Comparison of ENCODE assay signal across 23 mouse cellular contexts in the genomic region with DNA sequence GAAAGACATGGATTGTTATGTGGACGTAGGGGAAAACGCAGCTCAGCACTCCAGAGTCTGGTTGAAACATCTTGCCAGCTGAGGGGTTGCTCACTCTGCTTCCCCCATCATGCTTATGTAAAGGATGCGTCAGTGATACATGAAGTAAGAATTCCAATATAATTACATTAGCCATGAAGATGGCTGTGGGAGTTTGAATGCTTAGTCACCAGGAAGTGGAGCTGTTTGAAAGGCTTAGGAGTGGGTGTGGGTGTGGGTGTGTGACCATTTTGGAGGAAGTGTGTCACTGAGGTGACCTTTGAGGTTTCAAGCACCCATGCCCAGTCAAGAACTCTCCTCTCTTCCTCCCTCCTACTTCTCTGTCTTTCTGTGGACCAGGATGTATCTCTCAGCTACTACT.
A peak's percentile ranks its signal among the peaks of the same experiment; 100 is the strongest.
DNase-seq lines count a peak whose midpoint lies in the region; ATAC-seq and TF ChIP-seq lines count a peak whose summit lies in the region.
"Had no signal": no experiment of that assay in that cellular context is flagged by ENCODE, and none has a peak within 500 bp of the region (broad histone marks: within the 10 kb centered on the region; RNA-seq: fewer than 3 reads in every experiment).

No protein-coding gene starts in this region.

- no peak overlapping the region for H3K27ac ChIP-seq in hindbrain, postnatal 0 days
- H3K27ac ChIP-seq: forebrain, embryonic 15.5 days; hindbrain, embryonic 15.5 days; limb, embryonic 12.5 days; liver, embryonic 13.5 days had no signal

- no peak overlapping the region for H3K4me2 ChIP-seq in hindbrain, postnatal 0 days (ENCODE audit: low read depth, low read length)
- H3K4me2 ChIP-seq: forebrain, embryonic 15.5 days; hindbrain, embryonic 15.5 days; limb, embryonic 12.5 days; liver, embryonic 13.5 days; lung, embryonic 14.5 days had no signal

- no peak overlapping the region for H3K4me3 ChIP-seq in hindbrain, postnatal 0 days (ENCODE audit: low read length)
- H3K4me3 ChIP-seq: erythroblast, embryonic 14.5 days; forebrain, embryonic 15.5 days; hindbrain, embryonic 15.5 days; limb, embryonic 12.5 days; liver, embryonic 13.5 days had no signal

- no peak for ATAC-seq in CD4-positive, CD25-positive, alpha-beta regulatory T cell, adult 4 months
- no peak for ATAC-seq in hindbrain, postnatal 0 days
- ATAC-seq: forebrain, embryonic 15.5 days; intestine, embryonic 16.5 days had no signal

- H3K36me3 ChIP-seq in hindbrain, postnatal 0 days (ENCODE audit: insufficient read depth, low read length), result no peaks in the 10 kb centered on the region
- H3K36me3 ChIP-seq: forebrain, embryonic 15.5 days; G1E; hindbrain, embryonic 15.5 days; limb, embryonic 12.5 days; liver, embryonic 13.5 days had no signal

- peak; percentile 1 for DNase-seq in layer of hippocampus, adult 9-11 months
- DNase-seq in layer of hippocampus, postnatal 10 days (ENCODE audit: low spot score in 2 of 2), result no peak
- peak; percentile 19 for DNase-seq in 3134 (ENCODE audit: extremely low read depth, insufficient read length, low spot score)
- peak; percentile 4 for DNase-seq in CD4-positive helper T cell, adult 2 months (ENCODE audit: low read depth, low spot score)
- DNase-seq in fat pad, adult 2 months (ENCODE audit: extremely low read depth, low read depth, low spot score), result peak; percentile 16
- DNase-seq in hindbrain, postnatal 0 days (ENCODE audit: low spot score), result no peak
- DNase-seq: adrenal gland, adult 2 months; cerebellum, adult 9-11 months; gastrocnemius, postnatal 10 days; heart, adult 18-20 months; heart, postnatal 4 days; kidney, postnatal 36 days; liver, embryonic 13.5 days; lung, embryonic 14.5 days; lung, postnatal 36 days; thymus, postnatal 25 days had no signal

- no peaks in the 10 kb centered on the region for H3K27me3 ChIP-seq in hindbrain, postnatal 0 days (ENCODE audit: insufficient read depth, low read length)
- H3K27me3 ChIP-seq: forebrain, embryonic 15.5 days; hindbrain, embryonic 15.5 days; limb, embryonic 12.5 days; liver, embryonic 13.5 days had no signal

- no peak for TF ChIP-seq CTCF in hindbrain, postnatal 0 days (IDR thresholded peaks at IDR 0.05; ENCODE audit: low read depth)

- no peaks in the 10 kb centered on the region for H3K9me3 ChIP-seq in hindbrain, postnatal 0 days (ENCODE audit: low read length)
- H3K9me3 ChIP-seq: forebrain, embryonic 15.5 days; G1E; hindbrain, embryonic 15.5 days; limb, embryonic 12.5 days; liver, embryonic 13.5 days had no signal

- H3K9ac ChIP-seq in hindbrain, postnatal 0 days (replicated peaks; ENCODE audit: low read length), result no peak overlapping the region
- H3K9ac ChIP-seq: forebrain, embryonic 15.5 days; hindbrain, embryonic 15.5 days; limb, embryonic 12.5 days; liver, embryonic 13.5 days; lung, embryonic 14.5 days had no signal

- H3K4me1 ChIP-seq in hindbrain, postnatal 0 days (ENCODE audit: insufficient read depth, low read length), result no peaks in the 10 kb centered on the region
- H3K4me1 ChIP-seq: forebrain, embryonic 15.5 days; hindbrain, embryonic 15.5 days; limb, embryonic 12.5 days; liver, embryonic 13.5 days had no signal

- WGBS in hindbrain, postnatal 0 days, result 94% methylated on average over 3 of the region's 3 CpGs

Comparison
In these comparisons a context has a peak if more than half of its experiments do, and no peak if none do; other contexts are left out.
1. DNase-seq: peak in layer of hippocampus, adult 9-11 months (single experiment), 3134 (single experiment), CD4-positive helper T cell, adult 2 months (single experiment) and fat pad, adult 2 months (single experiment); none in layer of hippocampus, postnatal 10 days (0 of 2) and hindbrain, postnatal 0 days (single experiment).